Mouse (Mus musculus) heart, postnatal 0 days (tissue): ENCODE measurements around the gene Gm11060.

ENCODE experiments used
- CTCF ChIP-seq: IDR thresholded peaks from 2 replicates; pipeline ENCODE4 v1.5.1; 2016; ENCODE audit warnings: antibody characterized with exemption, control low read depth, low read depth
- EP300 ChIP-seq: IDR thresholded peaks from 2 replicates; pipeline ENCODE4 v1.6.1; 2016; ENCODE audit warnings: antibody characterized with exemption, low read depth

GRCm38 (mm10) chr2:105077151-105077550, 14.7 kb upstream of the Gm11060 start:
- TF ChIP-seq CTCF, result no peak
- no peak for TF ChIP-seq EP300
